Mouse (Mus musculus) hindbrain, postnatal 0 days (tissue): ENCODE measurements at regions not wholly inside any gene's neighbourhood (a gene's known extent, or its start where the extent isn't known, plus 50 kb on each side); places are given as distances from the start of the nearest gene placed in this dataset.

Experiments used
- ATAC-seq: fragments of 200-750 bp; cut with Nextera tagmentation; 2 replicates; pipeline ENCODE4 v1.8.0; 2017; ENCODE audit warnings: mild to moderate bottlenecking, moderate TSS enrichment, moderate library complexity
- DNase-seq: peaks from one replicate; pipeline ENCODE4 v3.0.0-alpha.2; 2015; ENCODE audit warnings: low spot score
- H3K27ac ChIP-seq: fragments of 300-500 bp; sonication (generic); 2 replicates; pipeline ENCODE4 v1.5.1; 2014; ENCODE audit warnings: mild to moderate bottlenecking
- H3K27me3 ChIP-seq: fragments of 300-500 bp; sonication (generic); 2 replicates; pipeline ENCODE4 v1.6.1; 2014; ENCODE audit warnings: low read length, mixed read lengths; ENCODE audit not compliant: insufficient read depth
- H3K36me3 ChIP-seq: fragments of 300-500 bp; sonication (generic); 2 replicates; pipeline ENCODE4 v1.6.1; 2014; ENCODE audit warnings: low read length, mixed read lengths; ENCODE audit not compliant: insufficient read depth
- H3K4me1 ChIP-seq: fragments of 300-500 bp; sonication (generic); 2 replicates; pipeline ENCODE4 v1.6.1; 2014; ENCODE audit warnings: antibody characterized with exemption, low read length, mixed read lengths; ENCODE audit not compliant: insufficient read depth
- H3K4me2 ChIP-seq: fragments of 300-500 bp; sonication (generic); 2 replicates; pipeline ENCODE4 v1.6.1; 2014; ENCODE audit warnings: low read depth, mild to moderate bottlenecking, low read length, moderate library complexity, mixed read lengths
- H3K4me3 ChIP-seq: fragments of 300-500 bp; sonication (generic); 2 replicates; pipeline ENCODE4 v1.5.1; 2014; ENCODE audit warnings: low read length
- H3K9ac ChIP-seq: fragments of 300-500 bp; sonication (generic); replicated peaks from 2 replicates; pipeline ENCODE4 v1.6.1; 2014; ENCODE audit warnings: mild to moderate bottlenecking, low read length, moderate library complexity, mixed read lengths
- H3K9me3 ChIP-seq: fragments of 300-500 bp; sonication (generic); 2 replicates; pipeline ENCODE4 v1.6.1; 2016; ENCODE audit warnings: low read length, mixed read lengths
- CTCF ChIP-seq: IDR thresholded peaks from 2 replicates; pipeline ENCODE4 v1.5.1; 2016; ENCODE audit warnings: antibody characterized with exemption, control low read depth, low read depth
- WGBS: fragments of 180-500 bp; shearing (Covaris S2); extraction: QIAGEN DNeasy Blood & Tissue Kit; methylation state at CpG from one replicate; pipeline ENCODE4 v1.1.7; 2014; 5-methylcytosine and 5-hydroxymethylcytosine counted together

DNA sequence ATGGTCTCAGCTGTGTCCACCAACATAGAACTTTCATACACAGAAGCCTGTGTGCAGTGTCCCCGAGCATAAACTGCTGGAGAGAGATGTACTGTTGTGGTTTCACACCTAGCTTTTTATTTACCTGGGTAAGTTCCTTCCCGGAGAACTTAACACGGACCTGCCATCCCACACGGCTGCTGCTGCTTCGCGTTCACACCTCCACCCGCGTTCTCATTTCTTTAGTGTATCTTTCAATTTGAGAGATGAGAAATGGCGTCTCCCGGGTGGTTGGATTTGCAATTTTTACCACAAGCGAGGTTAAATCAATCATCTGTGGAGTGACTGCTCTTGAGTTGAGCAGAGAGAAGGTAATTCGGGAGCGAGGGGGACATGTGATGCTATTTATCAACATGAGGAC lies 223.0 kb downstream of the Suds3 start:
- Histone ChIP-seq H3K9me3 (no peaks in the 10 kb centered on the region), H3K4me2 (no peak overlapping the region), H3K27ac (no peak overlapping the region), H3K4me3 (no peak overlapping the region), H3K36me3 (no peaks in the 10 kb centered on the region), H3K4me1 (no peaks in the 10 kb centered on the region), H3K27me3 (no peaks in the 10 kb centered on the region), H3K9ac (no peak overlapping the region)
- DNase-seq (no peak), ATAC-seq (no peak)
- no peak for TF ChIP-seq CTCF
- WGBS: 71% methylated on average over 13 of the region's 13 CpGs

DNA sequence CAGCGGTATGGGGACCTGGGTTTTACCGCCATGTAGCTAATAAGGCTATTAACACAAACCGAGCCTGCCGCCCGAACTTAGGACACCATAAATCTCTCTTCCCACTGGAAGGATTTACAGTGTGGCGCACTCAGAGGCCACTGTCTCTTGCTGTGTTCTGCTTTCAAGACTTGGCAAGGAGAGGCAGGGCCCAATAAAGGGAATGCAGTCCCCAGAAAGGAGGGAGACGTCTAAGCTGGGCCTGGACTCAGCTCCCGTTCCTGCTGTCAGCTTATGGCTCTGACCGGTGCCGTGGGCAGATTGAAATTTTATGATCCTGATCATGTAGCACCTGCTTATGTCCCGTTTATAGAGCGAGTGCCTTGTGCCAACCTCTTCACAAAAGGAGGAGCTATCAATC lies 226.7 kb downstream of the Suds3 start:
- H3K9ac ChIP-seq: no peak overlapping the region
- H3K27ac ChIP-seq: no peak overlapping the region
- no peaks in the 10 kb centered on the region for H3K27me3 ChIP-seq
- no peak overlapping the region for H3K4me3 ChIP-seq
- 57% methylated on average over 12 of the region's 12 CpGs for WGBS
- no peaks in the 10 kb centered on the region for H3K36me3 ChIP-seq
- no peak for DNase-seq
- H3K4me1 ChIP-seq: peaks cover 8% of the 10 kb centered on the region; the same call in 1 of the 2 replicates
- no peak for ATAC-seq
- H3K9me3 ChIP-seq: no peaks in the 10 kb centered on the region
- no peak for TF ChIP-seq CTCF
- H3K4me2 ChIP-seq: no peak overlapping the region

DNA sequence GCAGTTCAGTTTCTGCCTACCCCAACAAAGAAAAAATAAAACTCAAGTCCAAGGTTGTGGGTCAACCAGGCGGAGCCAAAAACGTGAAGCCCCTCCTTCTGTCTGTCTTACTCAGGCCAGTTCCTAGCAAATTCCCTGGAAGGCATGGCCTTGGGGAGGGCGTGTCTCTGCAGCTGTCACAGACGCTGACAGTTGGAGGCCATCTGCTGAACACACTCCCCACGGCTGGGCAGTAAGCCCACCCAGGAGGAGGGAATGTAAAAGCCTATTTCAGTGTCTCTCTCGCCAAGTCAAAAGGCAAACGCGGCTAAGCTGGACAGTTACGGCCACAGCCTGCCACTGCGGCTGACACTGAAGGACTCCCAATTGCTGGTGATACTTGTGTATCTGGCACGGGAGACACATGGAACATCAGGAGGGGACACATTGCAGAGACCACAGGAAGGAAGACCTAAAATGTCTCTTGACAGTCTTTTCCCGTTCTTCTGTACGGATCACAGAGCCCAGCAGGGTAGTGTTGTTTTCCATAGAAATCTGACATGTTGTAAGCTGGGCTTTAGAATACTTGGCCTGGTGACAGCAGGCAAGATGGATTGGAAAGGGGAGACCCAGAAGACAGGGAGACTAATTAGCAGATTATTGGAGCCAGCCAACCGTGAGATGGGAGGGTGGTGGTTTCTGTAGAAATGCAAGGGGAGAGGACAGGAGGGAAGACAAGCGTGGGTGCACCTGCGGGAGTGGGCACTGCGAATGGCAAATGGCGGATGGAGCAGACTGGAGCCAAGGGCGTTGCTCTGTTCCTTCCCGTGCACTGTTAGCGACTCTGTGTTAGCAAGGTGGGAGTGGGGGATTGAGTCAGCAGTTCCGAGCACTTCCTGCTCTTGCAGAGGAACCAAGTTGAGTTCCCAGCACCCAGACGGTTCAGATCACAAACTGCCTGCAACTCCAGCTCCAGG lies 229.5 kb downstream of the Suds3 start:
- Histone ChIP-seq H3K4me2 (peak overlapping the region; percentile 21), H3K9ac (no peak overlapping the region), H3K9me3 (no peaks in the 10 kb centered on the region), H3K4me3 (no peak overlapping the region), H3K27ac (peak overlapping the region; percentile 45; the same call in 1 of the 2 replicates), H3K4me1 (peaks cover 8% of the 10 kb centered on the region; the same call in 1 of the 2 replicates), H3K36me3 (no peaks in the 10 kb centered on the region), H3K27me3 (no peaks in the 10 kb centered on the region)
- peak; percentile 86 for ATAC-seq
- no peak for TF ChIP-seq CTCF
- 27% methylated on average over 23 of the region's 23 CpGs for WGBS
- DNase-seq: peak; percentile 87

DNA sequence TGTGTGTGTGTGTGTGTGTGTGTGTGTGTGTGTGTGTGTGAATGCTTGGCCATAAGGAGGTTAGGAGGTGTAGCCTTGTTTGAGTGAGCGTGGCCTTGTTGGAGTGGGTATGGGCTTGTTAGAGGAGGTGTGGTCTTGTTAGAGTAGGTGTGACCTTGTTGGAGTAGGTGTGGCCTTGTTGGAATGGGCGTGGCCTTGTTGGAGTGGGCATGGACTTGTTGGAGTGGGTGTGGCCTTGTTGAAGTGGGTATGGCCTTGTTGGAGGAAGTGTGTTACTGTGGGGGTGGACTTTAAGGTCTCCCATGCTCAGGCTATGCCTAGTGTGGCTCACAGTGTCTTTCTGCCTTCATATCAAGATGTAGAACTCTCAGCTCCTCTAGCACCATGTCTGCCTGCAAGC lies 236.2 kb downstream of the Suds3 start:
- WGBS: 89% methylated on average over 2 of the region's 2 CpGs
- no peak for ATAC-seq
- H3K4me1 ChIP-seq: no peaks in the 10 kb centered on the region
- TF ChIP-seq CTCF: no peak
- H3K9me3 ChIP-seq: no peaks in the 10 kb centered on the region
- H3K27ac ChIP-seq: no peak overlapping the region
- H3K36me3 ChIP-seq: no peaks in the 10 kb centered on the region
- no peak for DNase-seq
- H3K9ac ChIP-seq: no peak overlapping the region
- no peak overlapping the region for H3K4me2 ChIP-seq
- H3K27me3 ChIP-seq: no peaks in the 10 kb centered on the region
- H3K4me3 ChIP-seq: no peak overlapping the region

DNA sequence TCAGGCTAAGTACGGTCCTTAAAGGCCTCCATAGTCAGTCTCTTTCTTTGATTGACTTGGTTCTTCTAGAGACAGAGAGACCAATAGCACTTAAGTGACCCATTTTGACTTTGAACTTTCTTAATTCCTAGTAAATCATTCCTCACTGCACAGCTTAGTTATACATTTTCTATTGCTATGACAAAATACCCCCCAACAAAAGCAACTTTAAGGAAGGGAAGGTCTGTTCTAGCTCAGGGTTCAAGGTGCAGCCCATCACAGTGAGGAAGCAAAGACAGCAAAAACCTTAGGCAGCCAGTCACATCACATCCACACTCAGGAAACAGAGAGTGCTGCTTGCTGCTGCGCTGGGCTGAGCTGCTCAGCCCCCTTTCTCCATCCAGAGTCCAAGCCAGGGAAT lies 241.0 kb downstream of the Suds3 start:
- no peaks in the 10 kb centered on the region for H3K36me3 ChIP-seq
- H3K9me3 ChIP-seq: no peaks in the 10 kb centered on the region
- DNase-seq (no peak), ATAC-seq (no peak)
- H3K27me3 ChIP-seq: no peaks in the 10 kb centered on the region
- no peaks in the 10 kb centered on the region for H3K4me1 ChIP-seq
- no peak for TF ChIP-seq CTCF
- H3K27ac ChIP-seq: no peak overlapping the region
- no peak overlapping the region for H3K4me3 ChIP-seq
- no peak overlapping the region for H3K9ac ChIP-seq
- 60% methylated on average over 2 of the region's 2 CpGs for WGBS
- no peak overlapping the region for H3K4me2 ChIP-seq

DNA sequence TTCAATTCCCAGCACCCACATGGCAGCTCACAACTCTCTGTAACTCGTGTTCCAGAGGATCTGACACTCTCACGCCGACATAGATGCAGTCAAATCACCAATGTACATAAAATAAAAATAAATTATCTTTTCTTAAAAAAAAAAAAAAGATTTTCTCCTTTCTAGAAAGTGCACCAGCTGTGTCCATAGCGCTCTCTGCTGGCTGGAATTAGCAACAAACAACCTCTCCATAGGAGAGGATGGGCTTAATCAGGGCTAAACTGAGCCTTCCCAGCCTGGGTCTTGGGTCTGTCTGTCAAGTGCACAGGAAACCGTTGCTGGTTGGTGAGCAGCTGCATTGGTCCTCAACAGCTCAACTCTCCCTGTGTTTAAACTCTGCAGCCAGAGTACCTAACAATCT lies 247.8 kb downstream of the Suds3 start:
- no peak for ATAC-seq
- Histone ChIP-seq H3K4me2 (no peak overlapping the region), H3K9ac (no peak overlapping the region), H3K9me3 (no peaks in the 10 kb centered on the region), H3K4me3 (no peak overlapping the region), H3K27ac (no peak overlapping the region), H3K36me3 (no peaks in the 10 kb centered on the region), H3K27me3 (no peaks in the 10 kb centered on the region), H3K4me1 (no peaks in the 10 kb centered on the region)
- TF ChIP-seq CTCF: peak; percentile 42
- no peak for DNase-seq
- 76% methylated on average over 5 of the region's 5 CpGs for WGBS

DNA sequence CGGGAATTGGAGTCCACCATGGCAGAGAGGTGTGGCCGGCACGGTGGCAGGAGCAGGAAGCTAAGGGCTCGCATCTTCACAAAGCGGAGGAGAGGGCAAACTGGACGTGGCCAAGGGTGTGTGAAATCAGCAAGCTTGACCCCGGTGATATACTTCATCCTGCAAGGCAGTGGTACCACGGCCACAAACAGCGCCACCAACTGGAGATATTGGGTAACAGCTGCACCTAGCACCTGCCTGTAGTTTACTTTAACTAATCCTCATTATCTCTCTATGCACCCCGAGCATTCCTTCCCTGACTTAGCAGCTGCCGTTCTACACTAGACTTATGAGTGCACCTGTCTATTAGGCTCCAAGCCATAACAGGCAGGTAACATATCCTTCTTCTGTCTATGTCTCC lies 251.6 kb downstream of the Suds3 start:
- Histone ChIP-seq H3K27me3 (no peaks in the 10 kb centered on the region), H3K4me3 (no peak overlapping the region), H3K36me3 (no peaks in the 10 kb centered on the region), H3K4me2 (no peak overlapping the region), H3K4me1 (no peaks in the 10 kb centered on the region), H3K9me3 (no peaks in the 10 kb centered on the region), H3K27ac (no peak overlapping the region), H3K9ac (no peak overlapping the region)
- ATAC-seq (no peak), DNase-seq (no peak)
- WGBS: 88% methylated on average over 11 of the region's 11 CpGs
- peak; percentile 15; the same call in 1 of the 2 replicates for TF ChIP-seq CTCF
